In the genomic region with DNA sequence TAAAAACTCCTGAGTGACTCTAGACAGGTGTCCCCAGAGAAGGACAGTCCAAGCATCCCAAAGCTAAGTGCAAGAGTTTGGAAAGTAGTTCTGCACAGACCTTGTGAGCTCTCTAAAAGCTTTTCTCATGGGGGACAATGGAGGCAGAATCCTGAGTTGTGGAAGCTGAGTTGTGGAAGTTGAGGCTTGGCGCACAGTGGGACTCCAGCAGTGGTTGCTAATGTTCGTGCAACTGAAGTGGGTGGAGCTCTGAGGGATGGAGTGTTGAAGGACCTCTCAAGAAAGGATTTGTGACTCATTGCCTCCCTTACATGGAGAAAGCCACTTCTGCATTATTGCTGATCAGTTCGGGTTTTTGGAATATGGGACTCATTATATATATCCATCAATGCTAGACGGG, we compare ENCODE assay signal across 24 mouse cellular contexts. TPM values are rescaled to one million over a fixed set of nuclear protein-coding genes. Genes with fewer than 3 reads are reported as not detected.
DNase-seq lines count a peak whose midpoint lies in the region; ATAC-seq and TF ChIP-seq lines count a peak whose summit lies in the region.
"Had no signal": no experiment of that assay in that cellular context is flagged by ENCODE, and none has a peak within 500 bp of the region (broad histone marks: within the 10 kb centered on the region; RNA-seq: fewer than 3 reads in every experiment).

No protein-coding gene starts in this region.

- no peak overlapping the region for H3K27ac ChIP-seq in hindbrain, embryonic 12.5 days
- H3K27ac ChIP-seq in hindbrain, postnatal 0 days: no peak overlapping the region
- H3K27ac ChIP-seq in neural tube, embryonic 13.5 days (replicated peaks): no peak overlapping the region
- no peak overlapping the region for H3K27ac ChIP-seq in limb, embryonic 12.5 days
- H3K27ac ChIP-seq: liver, embryonic 13.5 days; midbrain, embryonic 15.5 days; neural tube, embryonic 15.5 days; stomach, postnatal 0 days had no signal

- DNase-seq in hindbrain, postnatal 0 days (ENCODE audit: low spot score): no peak
- no peak for DNase-seq in neural tube, embryonic 10.5 days (ENCODE audit: extremely low spot score, low spot score)
- no peak for DNase-seq in spleen, adult 12 weeks (ENCODE audit: low spot score)
- DNase-seq in c-Kit-positive CD71-positive TER-119-positive erythroid progenitor cells, embryonic 14.5 days (ENCODE audit: low spot score): no peak
- DNase-seq: adrenal gland, postnatal 36 days; cerebellum, adult 11 months; cerebellum, adult 9-11 months; kidney, adult 11 months; liver, embryonic 13.5 days; lung, adult 2 months; lung, postnatal 14 days; thymus, adult 2 months had no signal

- H3K9me3 ChIP-seq in hindbrain, embryonic 12.5 days (replicated peaks): no peaks in the 10 kb centered on the region
- H3K9me3 ChIP-seq in hindbrain, postnatal 0 days (ENCODE audit: low read length): no peaks in the 10 kb centered on the region
- H3K9me3 ChIP-seq in neural tube, embryonic 13.5 days: no peaks in the 10 kb centered on the region
- H3K9me3 ChIP-seq in limb, embryonic 12.5 days: no peaks in the 10 kb centered on the region
- H3K9me3 ChIP-seq: liver, embryonic 13.5 days; midbrain, embryonic 15.5 days; neural tube, embryonic 15.5 days had no signal

- H3K9ac ChIP-seq in hindbrain, embryonic 12.5 days: no peak overlapping the region
- H3K9ac ChIP-seq in hindbrain, postnatal 0 days (replicated peaks; ENCODE audit: low read length): no peak overlapping the region
- H3K9ac ChIP-seq in neural tube, embryonic 13.5 days: no peak overlapping the region
- H3K9ac ChIP-seq in limb, embryonic 12.5 days (replicated peaks): 0 out of 2 replicates have a peak overlapping the region, but pooled peaks have one; percentile 75
- H3K9ac ChIP-seq: liver, embryonic 13.5 days; midbrain, embryonic 15.5 days; neural tube, embryonic 15.5 days had no signal

- H3K4me2 ChIP-seq in hindbrain, embryonic 12.5 days (replicated peaks): peak overlapping the region; percentile 76; the same call in 1 of the 2 replicates
- H3K4me2 ChIP-seq in hindbrain, postnatal 0 days (ENCODE audit: low read depth, low read length): no peak overlapping the region
- peak overlapping the region; percentile 67; the same call in 1 of the 2 replicates for H3K4me2 ChIP-seq in neural tube, embryonic 13.5 days
- peak overlapping the region; percentile 88 for H3K4me2 ChIP-seq in limb, embryonic 12.5 days

- ATAC-seq in hindbrain, embryonic 12.5 days (ENCODE audit: low FRiP score): no peak
- ATAC-seq in hindbrain, postnatal 0 days: no peak
- no peak for ATAC-seq in neural tube, embryonic 13.5 days (ENCODE audit: low read depth)
- ATAC-seq in limb, embryonic 12.5 days (ENCODE audit: insufficient number of reproducible peaks, insufficient read depth, low FRiP score, low TSS enrichment, low read depth): no peak
- ATAC-seq: forebrain, embryonic 14.5 days; midbrain, embryonic 15.5 days; Patski had no signal

- 0 out of 2 replicates have a peak overlapping the region, but pooled peaks have one; percentile 39 for H3K4me3 ChIP-seq in hindbrain, embryonic 12.5 days
- H3K4me3 ChIP-seq in hindbrain, postnatal 0 days (ENCODE audit: low read length): no peak overlapping the region
- no peak overlapping the region for H3K4me3 ChIP-seq in neural tube, embryonic 13.5 days
- H3K4me3 ChIP-seq in limb, embryonic 12.5 days (replicated peaks): peak overlapping the region; percentile 51
- H3K4me3 ChIP-seq: liver, embryonic 13.5 days had no signal

- H3K27me3 ChIP-seq in hindbrain, embryonic 12.5 days: peaks cover 43% of the 10 kb centered on the region
- H3K27me3 ChIP-seq in hindbrain, postnatal 0 days (ENCODE audit: insufficient read depth, low read length): peaks cover 14% of the 10 kb centered on the region
- H3K27me3 ChIP-seq in neural tube, embryonic 13.5 days: peaks cover 53% of the 10 kb centered on the region
- H3K27me3 ChIP-seq in limb, embryonic 12.5 days: peaks cover 34% of the 10 kb centered on the region

- no peak for TF ChIP-seq CTCF in hindbrain, postnatal 0 days (IDR thresholded peaks at IDR 0.05; ENCODE audit: low read depth)

- no peaks in the 10 kb centered on the region for H3K36me3 ChIP-seq in hindbrain, embryonic 12.5 days
- no peaks in the 10 kb centered on the region for H3K36me3 ChIP-seq in hindbrain, postnatal 0 days (ENCODE audit: insufficient read depth, low read length)
- H3K36me3 ChIP-seq in neural tube, embryonic 13.5 days: no peaks in the 10 kb centered on the region
- no peaks in the 10 kb centered on the region for H3K36me3 ChIP-seq in limb, embryonic 12.5 days
- H3K36me3 ChIP-seq: liver, embryonic 13.5 days; midbrain, embryonic 15.5 days; neural tube, embryonic 15.5 days had no signal

- 69% methylated on average over 4 of the region's 4 CpGs for WGBS in hindbrain, embryonic 12.5 days
- WGBS in hindbrain, postnatal 0 days: 71% methylated on average over 4 of the region's 4 CpGs
- 64% methylated on average over 4 of the region's 4 CpGs for WGBS in neural tube, embryonic 13.5 days
- 58% methylated on average over 4 of the region's 4 CpGs for WGBS in limb, embryonic 12.5 days

- peaks cover 17% of the 10 kb centered on the region for H3K4me1 ChIP-seq in hindbrain, embryonic 12.5 days
- peaks cover 8% of the 10 kb centered on the region for H3K4me1 ChIP-seq in hindbrain, postnatal 0 days (ENCODE audit: insufficient read depth, low read length)
- H3K4me1 ChIP-seq in neural tube, embryonic 13.5 days (replicated peaks): peaks cover 22% of the 10 kb centered on the region
- peaks cover 29% of the 10 kb centered on the region for H3K4me1 ChIP-seq in limb, embryonic 12.5 days (replicated peaks)
- H3K4me1 ChIP-seq: liver, embryonic 13.5 days had no signal

RNA-seq across cellular contexts. Expression of gene Itga11, which starts 1.8 kb away (rescaled TPM):
- polyA plus RNA-seq in hindbrain, embryonic 12.5 days (2016; fragmentation: Nextera tagmentation; extraction: Ambion mirVana): 4.6 and 5.8 TPM in 2 replicates
- 1.7 and 2.1 TPM in 2 replicates for total RNA-seq in hindbrain, postnatal 0 days (2014; rRNA removed)
- 0.47 and 0.50 TPM in 2 replicates for polyA plus RNA-seq in hindbrain, postnatal 0 days (2015; fragmentation: Nextera tagmentation; extraction: Ambion mirVana)
- 1.4 and 1.7 TPM in 2 replicates for polyA plus RNA-seq in neural tube, embryonic 13.5 days (2015; fragmentation: Nextera tagmentation; extraction: Ambion mirVana)
- 4.5 and 7.6 TPM in 2 replicates for polyA plus RNA-seq in limb, embryonic 12.5 days (2016; fragmentation: Nextera tagmentation; extraction: Ambion mirVana)
- total RNA-seq: common myeloid progenitor, adult 5-6 weeks; granulocyte monocyte progenitor cell, adult 5-6 weeks; hematopoietic stem cell, adult 5-6 weeks; megakaryocyte, adult 5-6 weeks had no signal

Comparison
In these comparisons a context has a peak if more than half of its experiments do, and no peak if none do; other contexts are left out.
1. H3K4me3 ChIP-seq: peak in hindbrain, embryonic 12.5 days (single experiment) and limb, embryonic 12.5 days (single experiment); none in hindbrain, postnatal 0 days (single experiment) and neural tube, embryonic 13.5 days (single experiment).